Mouse (Mus musculus): ENCODE results near the gene Pdia3. TPM values are rescaled to one million over a fixed set of nuclear protein-coding genes. Genes with fewer than 3 reads are reported as not detected.

The Pdia3 gene
- polyA plus RNA-seq, 1 experiment, result 96.5 TPM

GRCm38 (mm10) chr2:121408160-121408559 lies 5.4 kb upstream of the Pdia3 start:
- Histone ChIP-seq H3K27ac (ENCODE audit: insufficient read depth, low read length) (no peak overlapping the region), H3K4me1 (ENCODE audit: control insufficient read depth, insufficient read depth, low read length) (peaks cover 4% of the 10 kb centered on the region; the same call in 1 of the 2 replicates), H3K27me3 (ENCODE audit: control insufficient read depth, insufficient read depth, low read length) (no peaks in the 10 kb centered on the region), H3K4me3 (replicated peaks; ENCODE audit: insufficient read depth, low read depth, low read length) (no peak overlapping the region)
- peak; percentile 21; the same call in 1 of the 2 replicates for TF ChIP-seq CTCF (IDR thresholded peaks at IDR 0.05; ENCODE audit: borderline replicate concordance, insufficient read depth, low read depth, low read length)
- TF ChIP-seq POLR2A (IDR thresholded peaks at IDR 0.05; ENCODE audit: borderline replicate concordance, insufficient read depth, low read length), result no peak
- WGBS, result 39% methylated on average over 4 of the region's 4 CpGs
- peak; percentile 30 to 32 for DNase-seq

- WGBS, result 1% methylated on average over 4 of the region's 4 CpGs
- TF ChIP-seq CTCF (IDR thresholded peaks at IDR 0.05; ENCODE audit: borderline replicate concordance, insufficient read depth, low read depth, low read length) (no peak), POLR2A (IDR thresholded peaks at IDR 0.05; ENCODE audit: borderline replicate concordance, insufficient read depth, low read length) (no peak)
- Histone ChIP-seq H3K4me1 (ENCODE audit: control insufficient read depth, insufficient read depth, low read length) (peaks cover 4% of the 10 kb centered on the region; the same call in 1 of the 2 replicates), H3K27ac (ENCODE audit: insufficient read depth, low read length) (peak overlapping the region; percentile 97), H3K27me3 (ENCODE audit: control insufficient read depth, insufficient read depth, low read length) (no peaks in the 10 kb centered on the region), H3K4me3 (replicated peaks; ENCODE audit: insufficient read depth, low read depth, low read length) (peak overlapping the region; percentile 94)
- peak in 1 of 2 experiments; percentile 18 for DNase-seq
These were observed 660 bp upstream of the Pdia3 start for GRCm38 (mm10) chr2:121412843-121413386.

GRCm38 (mm10) chr2:121414139-121414685 lies 637 bp downstream of the Pdia3 start:
- Histone ChIP-seq H3K27ac (ENCODE audit: insufficient read depth, low read length) (peak overlapping the region; percentile 91), H3K4me1 (ENCODE audit: control insufficient read depth, insufficient read depth, low read length) (peaks cover 4% of the 10 kb centered on the region; the same call in 1 of the 2 replicates), H3K27me3 (ENCODE audit: control insufficient read depth, insufficient read depth, low read length) (no peaks in the 10 kb centered on the region), H3K4me3 (replicated peaks; ENCODE audit: insufficient read depth, low read depth, low read length) (peak overlapping the region; percentile 94)
- DNase-seq, result peak in 1 of 2 experiments; percentile 58
- TF ChIP-seq POLR2A (IDR thresholded peaks at IDR 0.05; ENCODE audit: borderline replicate concordance, insufficient read depth, low read length), result no peak
- TF ChIP-seq CTCF (IDR thresholded peaks at IDR 0.05; ENCODE audit: borderline replicate concordance, insufficient read depth, low read depth, low read length), result no peak
- 2% methylated on average over 31 of the region's 32 CpGs for WGBS

- H3K4me3 ChIP-seq (replicated peaks; ENCODE audit: insufficient read depth, low read depth, low read length), result peak overlapping the region; percentile 10
- no peak for DNase-seq
These were observed 1.5 kb downstream of the Pdia3 start for GRCm38 (mm10) chr2:121415103-121415502.

GRCm38 (mm10) chr2:121415591-121415990 lies 2.0 kb downstream of the Pdia3 start:
- Histone ChIP-seq H3K27me3 (ENCODE audit: control insufficient read depth, insufficient read depth, low read length) (no peaks in the 10 kb centered on the region), H3K4me1 (ENCODE audit: control insufficient read depth, insufficient read depth, low read length) (peaks cover 4% of the 10 kb centered on the region; the same call in 1 of the 2 replicates), H3K4me3 (replicated peaks; ENCODE audit: insufficient read depth, low read depth, low read length) (no peak overlapping the region), H3K27ac (ENCODE audit: insufficient read depth, low read length) (no peak overlapping the region)
- TF ChIP-seq CTCF (IDR thresholded peaks at IDR 0.05; ENCODE audit: borderline replicate concordance, insufficient read depth, low read depth, low read length), result no peak
- no peak for TF ChIP-seq POLR2A (IDR thresholded peaks at IDR 0.05; ENCODE audit: borderline replicate concordance, insufficient read depth, low read length)
- DNase-seq, result no peak
- 49% methylated on average over 3 of the region's 3 CpGs for WGBS

More at GRCm38 (mm10) chr2:121415103-121415502, 1.5 kb downstream of the Pdia3 start:
- no peak for TF ChIP-seq POLR2A (IDR thresholded peaks at IDR 0.05; ENCODE audit: borderline replicate concordance, insufficient read depth, low read length)
- TF ChIP-seq CTCF (IDR thresholded peaks at IDR 0.05; ENCODE audit: borderline replicate concordance, insufficient read depth, low read depth, low read length), result no peak
- Histone ChIP-seq H3K27me3 (ENCODE audit: control insufficient read depth, insufficient read depth, low read length) (no peaks in the 10 kb centered on the region), H3K4me1 (ENCODE audit: control insufficient read depth, insufficient read depth, low read length) (peaks cover 4% of the 10 kb centered on the region; the same call in 1 of the 2 replicates), H3K27ac (ENCODE audit: insufficient read depth, low read length) (no peak overlapping the region)
- WGBS, result 45% methylated on average over 3 of the region's 3 CpGs

GRCm38 (mm10) chr2:121416356-121416755 lies 2.8 kb downstream of the Pdia3 start:
- Histone ChIP-seq H3K27ac (ENCODE audit: insufficient read depth, low read length) (no peak overlapping the region), H3K4me1 (ENCODE audit: control insufficient read depth, insufficient read depth, low read length) (peaks cover 4% of the 10 kb centered on the region; the same call in 1 of the 2 replicates), H3K4me3 (replicated peaks; ENCODE audit: insufficient read depth, low read depth, low read length) (no peak overlapping the region), H3K27me3 (ENCODE audit: control insufficient read depth, insufficient read depth, low read length) (no peaks in the 10 kb centered on the region)
- no peak for DNase-seq
- TF ChIP-seq CTCF (IDR thresholded peaks at IDR 0.05; ENCODE audit: borderline replicate concordance, insufficient read depth, low read depth, low read length), result no peak
- TF ChIP-seq POLR2A (IDR thresholded peaks at IDR 0.05; ENCODE audit: borderline replicate concordance, insufficient read depth, low read length), result no peak
- WGBS, result 91% methylated on average over 6 of the region's 6 CpGs

- Histone ChIP-seq H3K27ac (ENCODE audit: insufficient read depth, low read length) (no peak overlapping the region), H3K4me1 (ENCODE audit: control insufficient read depth, insufficient read depth, low read length) (no peaks in the 10 kb centered on the region; the same call in 1 of the 2 replicates), H3K27me3 (ENCODE audit: control insufficient read depth, insufficient read depth, low read length) (no peaks in the 10 kb centered on the region), H3K4me3 (replicated peaks; ENCODE audit: insufficient read depth, low read depth, low read length) (no peak overlapping the region)
- WGBS, result 76% methylated on average over 3 of the region's 3 CpGs
- no peak for DNase-seq
- TF ChIP-seq CTCF (IDR thresholded peaks at IDR 0.05; ENCODE audit: borderline replicate concordance, insufficient read depth, low read depth, low read length) (no peak), POLR2A (IDR thresholded peaks at IDR 0.05; ENCODE audit: borderline replicate concordance, insufficient read depth, low read length) (no peak)
These were observed 4.9 kb downstream of the Pdia3 start for GRCm38 (mm10) chr2:121418476-121418875.

GRCm38 (mm10) chr2:121423166-121423565 lies 9.6 kb downstream of the Pdia3 start:
- H3K4me1 ChIP-seq (ENCODE audit: control insufficient read depth, insufficient read depth, low read length), result no peaks in the 10 kb centered on the region
- DNase-seq, result no peak
- H3K27me3 ChIP-seq (ENCODE audit: control insufficient read depth, insufficient read depth, low read length), result no peaks in the 10 kb centered on the region
- no peak for TF ChIP-seq POLR2A (IDR thresholded peaks at IDR 0.05; ENCODE audit: borderline replicate concordance, insufficient read depth, low read length)
- no peak overlapping the region for H3K27ac ChIP-seq (ENCODE audit: insufficient read depth, low read length)
- H3K4me3 ChIP-seq (replicated peaks; ENCODE audit: insufficient read depth, low read depth, low read length), result no peak overlapping the region
- 88% methylated on average over 2 of the region's 2 CpGs for WGBS
